Mouse (Mus musculus) liver, postnatal 0 days (tissue): ENCODE results near the gene Rbpjl.

ENCODE experiments used
- CTCF ChIP-seq: sonication (generic); IDR thresholded peaks from 2 replicates; pipeline ENCODE4 v1.5.1; 2016; ENCODE audit warnings: antibody characterized with exemption, low read depth
- EP300 ChIP-seq: IDR thresholded peaks from 2 replicates; pipeline ENCODE4 v1.6.1; 2016; ENCODE audit warnings: antibody characterized with exemption, low read depth, mild to moderate bottlenecking

- TF ChIP-seq CTCF (peak; percentile 85), EP300 (no peak)
These were observed 4.8 kb downstream of the Rbpjl start for GRCm38 (mm10) chr2:164407708-164408107.
